Mouse (Mus musculus) neural tube, embryonic 14.5 days (tissue): ENCODE measurements around the gene Nudt6. TPM values are rescaled to one million over a fixed set of nuclear protein-coding genes. Genes with fewer than 3 reads are reported as not detected.

ENCODE experiments used
- ATAC-seq: fragments of 200-750 bp; cut with Nextera tagmentation; 2 replicates; pipeline ENCODE4 v1.8.0; 2017; ENCODE audit warnings: low read depth, mild to moderate bottlenecking, moderate TSS enrichment, moderate library complexity
- H3K27ac ChIP-seq: fragments of 300-500 bp; sonication (generic); 2 replicates; pipeline ENCODE4 v1.5.1; 2014; ENCODE audit warnings: low read depth, mild to moderate bottlenecking, control low read depth, low read length, moderate library complexity, mixed read lengths
- H3K27me3 ChIP-seq: fragments of 300-500 bp; sonication (generic); 2 replicates; pipeline ENCODE4 v1.6.1; 2014; ENCODE audit warnings: low read length; ENCODE audit not compliant: control insufficient read depth, insufficient read depth
- H3K36me3 ChIP-seq: fragments of 300-500 bp; sonication (generic); 2 replicates; pipeline ENCODE4 v1.6.1; 2014; ENCODE audit warnings: low read length, mixed read lengths; ENCODE audit not compliant: control insufficient read depth, insufficient read depth
- H3K4me1 ChIP-seq: fragments of 300-500 bp; sonication (generic); 2 replicates; pipeline ENCODE4 v1.6.1; 2014; ENCODE audit warnings: low read length; ENCODE audit not compliant: control insufficient read depth, insufficient read depth
- H3K4me2 ChIP-seq: fragments of 300-500 bp; sonication (generic); 2 replicates; pipeline ENCODE4 v1.6.1; 2014; ENCODE audit warnings: mild to moderate bottlenecking, low read depth, low read length, control low read depth
- H3K4me3 ChIP-seq: fragments of 300-500 bp; sonication (generic); 2 replicates; pipeline ENCODE4 v1.5.1; 2014; ENCODE audit warnings: low read depth, low read length, control low read depth, mixed read lengths
- H3K9ac ChIP-seq: fragments of 300-500 bp; sonication (generic); replicated peaks from 2 replicates; pipeline ENCODE4 v1.6.1; 2014; ENCODE audit warnings: low read depth, mild to moderate bottlenecking, control low read depth, low read length, mixed read lengths
- H3K9me3 ChIP-seq: fragments of 300-500 bp; sonication (generic); 2 replicates; pipeline ENCODE4 v1.6.1; 2016; ENCODE audit warnings: low read length; ENCODE audit not compliant: control insufficient read depth
- WGBS: fragments of 180-500 bp; shearing (Covaris S2); extraction: QIAGEN DNeasy Blood & Tissue Kit; methylation state at CpG from one replicate; pipeline ENCODE4 v1.1.7; 2014; 5-methylcytosine and 5-hydroxymethylcytosine counted together
- polyA plus RNA-seq: library from polyadenylated mRNA; unstranded; fragments of >200 nt; fragmentation: Nextera tagmentation; extraction: Ambion mirVana; gene quantifications from 2 replicates; pipeline ENCODE4 v1.2.1, GENCODE M21; 2014

Nudt6 gene
- polyA plus RNA-seq, 1 experiment from 2014 or later, result 8.6 TPM

DNA sequence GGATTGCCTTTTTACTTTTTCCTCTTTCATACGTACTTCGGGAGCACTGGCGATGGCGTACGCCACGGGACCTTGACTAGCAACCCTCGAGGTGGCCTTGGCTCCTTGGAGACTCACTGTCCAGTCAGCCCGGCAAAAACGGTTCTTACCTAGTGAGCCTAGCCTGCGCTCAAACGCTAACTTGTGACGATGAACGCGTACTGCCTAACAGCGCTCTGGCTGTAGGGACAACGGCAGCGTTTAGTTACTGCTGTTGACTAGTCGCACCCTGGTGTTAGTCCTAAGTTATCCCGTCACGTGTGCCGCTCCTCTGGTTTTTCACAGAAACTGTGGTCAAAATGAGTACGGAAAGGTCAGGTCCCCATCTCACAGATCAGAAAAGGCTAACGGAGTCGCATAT lies 630 bp upstream of the Nudt6 start:
- Histone ChIP-seq H3K4me1 (peaks cover 16% of the 10 kb centered on the region; the same call in 1 of the 2 replicates), H3K4me2 (peak overlapping the region; percentile 95), H3K9ac (peak overlapping the region; percentile 63), H3K27ac (peak overlapping the region; percentile 77), H3K27me3 (no peaks in the 10 kb centered on the region), H3K36me3 (no peaks in the 10 kb centered on the region), H3K4me3 (peak overlapping the region; percentile 91), H3K9me3 (no peaks in the 10 kb centered on the region)
- WGBS, result under 1% methylated on average over 24 of the region's 24 CpGs
- ATAC-seq, result no peak

DNA sequence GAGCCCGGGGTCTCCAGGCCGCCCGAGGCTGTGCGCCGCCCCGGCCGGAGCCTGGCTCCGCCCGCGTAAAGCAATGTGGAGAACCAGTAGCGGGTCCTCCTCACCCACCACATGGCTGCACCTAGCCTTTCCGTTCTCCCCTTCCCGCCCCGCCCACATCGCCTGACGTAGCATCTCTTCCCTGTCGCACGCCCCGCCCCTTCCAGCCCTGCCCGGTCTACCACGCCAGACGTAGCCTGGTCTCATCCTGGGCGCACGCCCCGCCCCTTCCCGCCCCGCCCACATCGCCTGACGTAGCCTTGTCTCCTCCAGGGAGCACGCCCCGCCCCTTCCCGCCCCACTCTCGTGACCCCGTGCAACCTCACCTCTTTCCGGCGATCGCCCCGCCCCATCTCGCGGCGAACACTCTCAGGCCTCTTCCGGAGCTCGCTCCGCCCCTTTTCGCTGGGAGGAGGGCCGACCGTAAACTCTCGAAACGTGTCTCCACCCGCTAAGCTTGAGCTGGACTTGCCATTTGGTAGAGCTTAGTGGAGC lies 486 bp downstream of the Nudt6 start, which contains the start of gene Spata5:
Gene Spata5 (plus strand): TSS at position 439 of the 534 bp plus-strand sequence.
- peak within 1 kb of the TSS; percentile 85 for H3K27ac ChIP-seq
- peaks cover 16% of the 10 kb centered on the region; the same call in 1 of the 2 replicates for H3K4me1 ChIP-seq
- H3K4me3 ChIP-seq, result peak within 1 kb of the TSS; percentile 91
- H3K27me3 ChIP-seq, result no peaks in the 10 kb centered on the region
- ATAC-seq, result peak; percentile 97
- peak within 1 kb of the TSS; percentile 95 for H3K4me2 ChIP-seq
- peak within 1 kb of the TSS; percentile 68 for H3K9ac ChIP-seq
- no peaks in the 10 kb centered on the region for H3K36me3 ChIP-seq
- H3K9me3 ChIP-seq, result no peaks in the 10 kb centered on the region
- WGBS, result under 1% methylated on average over 48 of the region's 50 CpGs

DNA sequence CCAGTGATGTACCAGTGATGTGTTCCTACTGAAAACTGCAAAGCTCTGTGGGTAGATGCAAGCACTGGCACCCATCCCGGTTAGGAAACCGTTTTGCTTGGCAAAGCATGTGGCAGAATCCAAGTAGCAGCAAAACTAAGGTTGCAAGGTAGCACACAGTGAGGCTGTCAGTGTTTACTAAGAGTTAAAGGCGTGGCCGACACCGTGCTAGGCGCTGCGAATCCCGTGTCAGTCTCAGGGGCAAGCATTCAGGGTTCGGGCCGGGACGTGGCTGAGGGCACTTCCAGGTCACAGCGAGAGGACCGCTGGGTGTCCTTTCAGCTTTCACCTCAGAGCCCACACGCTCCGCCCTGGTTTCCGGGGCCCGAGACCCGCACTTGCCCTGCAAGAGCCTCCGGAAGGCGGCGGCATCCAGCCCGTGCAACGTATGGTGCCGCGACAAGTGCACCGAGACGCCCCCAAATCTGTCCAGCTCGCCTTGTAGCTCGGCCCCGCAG lies 1.0 kb downstream of the Nudt6 start:
- no peaks in the 10 kb centered on the region for H3K9me3 ChIP-seq
- H3K27ac ChIP-seq, result peak overlapping the region; percentile 85
- no peaks in the 10 kb centered on the region for H3K27me3 ChIP-seq
- WGBS, result under 1% methylated on average over 30 of the region's 30 CpGs
- H3K4me2 ChIP-seq, result peak overlapping the region; percentile 85
- H3K36me3 ChIP-seq, result no peaks in the 10 kb centered on the region
- peaks cover 16% of the 10 kb centered on the region; the same call in 1 of the 2 replicates for H3K4me1 ChIP-seq
- H3K9ac ChIP-seq, result peak overlapping the region; percentile 68
- ATAC-seq, result no peak
- H3K4me3 ChIP-seq, result peak overlapping the region; percentile 91

DNA sequence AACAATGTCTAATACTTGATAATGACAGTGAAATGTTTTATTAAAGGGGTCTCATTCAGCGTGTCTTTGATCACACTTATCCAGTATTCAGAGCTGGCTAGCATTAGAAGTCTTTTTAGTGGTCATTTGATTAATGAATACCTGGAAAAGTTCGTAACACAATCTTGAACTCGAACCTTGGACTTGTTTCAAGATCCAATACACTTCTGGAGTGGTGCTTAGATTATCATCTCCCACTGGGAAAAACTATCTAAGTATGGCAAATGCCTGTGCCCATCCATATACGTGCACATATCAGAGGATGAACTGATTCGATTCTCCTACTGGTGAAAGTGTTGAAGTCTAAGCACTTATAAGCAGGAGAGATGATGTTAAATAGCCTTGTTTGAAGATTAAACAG lies 1.7 kb downstream of the Nudt6 start:
- peaks cover 16% of the 10 kb centered on the region; the same call in 1 of the 2 replicates for H3K4me1 ChIP-seq
- H3K27me3 ChIP-seq, result no peaks in the 10 kb centered on the region
- peak overlapping the region; percentile 85 for H3K4me2 ChIP-seq
- no peaks in the 10 kb centered on the region for H3K36me3 ChIP-seq
- peak overlapping the region; percentile 68 for H3K9ac ChIP-seq
- no peak overlapping the region for H3K27ac ChIP-seq
- WGBS, result 79% methylated on average over 5 of the region's 5 CpGs
- no peak for ATAC-seq
- H3K9me3 ChIP-seq, result no peaks in the 10 kb centered on the region
- H3K4me3 ChIP-seq, result peak overlapping the region; percentile 91

DNA sequence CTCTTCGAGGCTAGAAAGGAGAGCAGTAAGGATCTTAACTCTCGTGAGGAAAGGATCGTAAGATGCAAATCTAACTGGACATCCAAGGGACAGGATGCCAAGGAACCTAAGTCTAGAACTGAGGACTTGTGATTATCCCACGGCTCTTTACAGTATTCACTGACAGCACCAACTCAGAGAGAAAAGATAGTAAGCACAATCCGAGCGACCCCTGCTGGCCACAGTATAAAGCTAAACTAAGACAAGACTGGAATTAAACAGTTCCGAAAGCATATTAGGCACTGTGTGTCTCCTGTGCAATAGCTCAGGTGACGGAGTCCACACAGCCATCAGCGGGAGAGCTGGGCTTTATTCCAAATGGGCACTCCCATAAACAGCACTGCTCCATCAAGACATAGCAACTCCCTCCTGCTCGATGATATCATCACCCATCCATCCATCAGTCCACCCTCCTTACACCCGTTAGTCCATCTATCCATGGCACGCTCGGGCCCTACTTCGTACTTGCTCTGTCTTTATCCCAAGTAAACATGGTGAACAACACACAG lies 5.5 kb downstream of the Nudt6 start:
- ATAC-seq, result no peak
- Histone ChIP-seq H3K4me2 (no peak overlapping the region), H3K4me1 (peaks cover 7% of the 10 kb centered on the region; the same call in 1 of the 2 replicates), H3K4me3 (no peak overlapping the region), H3K36me3 (no peaks in the 10 kb centered on the region), H3K27me3 (no peaks in the 10 kb centered on the region), H3K9ac (no peak overlapping the region), H3K9me3 (no peaks in the 10 kb centered on the region), H3K27ac (no peak overlapping the region)
- WGBS, result 55% methylated on average over 14 of the region's 14 CpGs

DNA sequence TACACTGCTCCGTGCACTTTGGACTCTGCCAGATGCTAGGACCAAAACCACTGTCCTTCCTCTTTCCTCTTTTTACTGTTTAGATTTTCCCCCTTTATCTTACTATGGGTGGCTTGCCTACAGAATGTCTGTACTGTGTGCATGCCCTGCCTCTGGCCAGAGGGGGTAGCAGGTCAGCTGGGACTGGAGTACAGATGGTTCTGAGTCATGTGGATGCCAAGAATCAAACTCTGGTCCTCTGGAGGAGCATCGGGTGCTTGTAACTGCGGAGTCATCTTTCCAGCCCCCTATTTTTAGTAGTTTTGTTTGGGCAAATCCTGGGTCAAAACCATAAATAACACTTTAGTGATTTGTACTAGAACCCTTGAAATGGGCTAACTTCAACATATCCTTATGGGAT lies 6.6 kb downstream of the Nudt6 start:
- no peaks in the 10 kb centered on the region for H3K36me3 ChIP-seq
- WGBS, result 90% methylated on average over 3 of the region's 3 CpGs
- no peak overlapping the region for H3K27ac ChIP-seq
- H3K9me3 ChIP-seq, result no peaks in the 10 kb centered on the region
- no peak for ATAC-seq
- H3K4me2 ChIP-seq, result no peak overlapping the region
- no peak overlapping the region for H3K9ac ChIP-seq
- no peaks in the 10 kb centered on the region for H3K27me3 ChIP-seq
- H3K4me3 ChIP-seq, result no peak overlapping the region
- peaks cover 3% of the 10 kb centered on the region; the same call in 1 of the 2 replicates for H3K4me1 ChIP-seq

DNA sequence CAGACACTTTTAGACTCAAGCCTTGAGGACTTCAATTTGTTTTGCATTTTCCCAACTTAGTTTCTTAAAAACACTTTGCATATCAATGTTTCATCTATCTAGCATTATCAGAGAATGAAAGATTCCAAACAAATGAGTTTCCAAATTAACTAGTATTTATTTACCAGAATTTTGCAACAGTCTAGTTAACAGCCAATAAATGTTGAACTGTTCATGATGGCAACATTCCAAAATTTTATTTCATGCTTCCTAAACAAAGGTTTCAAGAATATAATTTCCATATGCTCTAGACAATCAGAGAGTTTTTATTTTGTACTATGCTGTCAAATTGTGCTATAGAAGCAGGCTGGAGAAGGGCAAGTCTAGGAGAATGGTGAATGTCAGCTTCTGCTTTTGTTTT lies 12.4 kb downstream of the Nudt6 start:
- Histone ChIP-seq H3K4me2 (no peak overlapping the region), H3K4me1 (no peaks in the 10 kb centered on the region), H3K27ac (no peak overlapping the region), H3K9ac (no peak overlapping the region), H3K4me3 (no peak overlapping the region), H3K9me3 (no peaks in the 10 kb centered on the region), H3K36me3 (no peaks in the 10 kb centered on the region), H3K27me3 (no peaks in the 10 kb centered on the region)
- ATAC-seq, result no peak

DNA sequence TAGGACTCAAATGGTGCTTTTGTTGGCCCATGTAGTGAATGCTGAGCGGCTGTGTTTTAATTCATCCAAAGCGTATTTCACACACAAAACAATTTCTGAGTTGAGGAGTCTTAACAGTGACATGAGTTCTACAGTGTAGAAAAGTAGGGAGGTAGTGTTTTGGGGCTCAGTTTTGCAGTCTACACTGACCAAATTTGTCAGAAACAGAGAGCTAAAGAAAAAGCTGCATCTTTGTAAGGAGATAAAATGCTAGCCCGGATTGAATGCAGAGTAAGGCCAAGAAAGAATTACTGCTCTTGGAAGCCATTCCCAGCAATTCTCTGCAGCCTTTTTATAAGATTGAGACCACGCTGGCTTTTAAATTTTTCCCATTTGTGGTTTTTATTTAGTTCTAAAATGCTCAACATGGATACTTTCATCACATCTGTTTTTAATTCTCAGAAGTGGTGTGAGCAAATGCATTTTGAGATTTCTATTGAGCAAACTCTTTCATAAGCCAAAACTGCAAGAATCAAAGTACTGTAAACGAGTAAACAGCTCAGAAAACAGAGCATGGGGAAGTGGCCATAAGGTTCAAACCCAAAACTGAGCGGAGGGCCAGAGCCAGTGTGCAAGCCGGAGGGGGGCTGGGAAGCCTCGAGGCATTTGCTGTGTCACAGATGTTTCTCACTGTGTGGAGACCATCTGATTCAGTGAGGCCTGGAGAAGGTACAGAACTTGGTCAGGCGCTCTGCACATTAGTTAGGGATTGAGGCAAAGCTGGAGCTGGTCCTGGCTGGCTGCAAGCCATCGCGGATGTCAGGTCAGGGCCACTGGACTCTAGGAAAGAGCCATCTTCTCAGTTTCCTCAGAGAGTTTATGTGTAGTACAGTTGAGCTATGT lies 18.0 kb downstream of the Nudt6 start:
- Histone ChIP-seq H3K9ac (no peak overlapping the region), H3K4me3 (no peak overlapping the region), H3K4me1 (no peaks in the 10 kb centered on the region), H3K27ac (no peak overlapping the region), H3K9me3 (no peaks in the 10 kb centered on the region), H3K27me3 (no peaks in the 10 kb centered on the region), H3K36me3 (no peaks in the 10 kb centered on the region), H3K4me2 (no peak overlapping the region)
- ATAC-seq, result no peak
- 84% methylated on average over 11 of the region's 11 CpGs for WGBS
